Mouse (Mus musculus) heart, adult 8-10 months (tissue): ENCODE measurements around the gene Slc25a17. TPM values are rescaled to one million over a fixed set of nuclear protein-coding genes. Genes with fewer than 3 reads are reported as not detected.

ENCODE experiments used
- DNase-seq: peaks from one replicate; pipeline ENCODE4 v3.0.0; 2022; ENCODE audit warnings: low spot score
- total RNA-seq, 4 experiments: library from RNA; stranded (reverse); gene quantifications; 2 replicates each; pipeline ENCODE4 v1.2.4; 2022

Slc25a17 gene
- 10 to 100 TPM; 11.7 to 13.5 (median 12.8) TPM for total RNA-seq

GRCm38 (mm10) chr15:81360345-81361021 lies at the start of gene Slc25a17:
TSS of gene Slc25a17 (minus strand) at chr15:81360812.
- peak; percentile 97 for DNase-seq

GRCm38 (mm10) chr15:81408199-81408598 lies 47.6 kb upstream of the Slc25a17 start, which contains the start of gene Dnajb7:
TSS of gene Dnajb7 (minus strand) at chr15:81408299.
- DNase-seq: no peak

- no peak for DNase-seq
Measured at GRCm38 (mm10) chr15:81405008-81405407, 44.4 kb upstream of the Slc25a17 start.

- DNase-seq: peak; percentile 98
Measured at GRCm38 (mm10) chr15:81399638-81400315, 39.2 kb upstream of the Slc25a17 start, which contains the start of the genes St13 and Xpnpep3. TSS of gene St13 (minus strand) at chr15:81400077. TSS of gene Xpnpep3 (plus strand) at chr15:81400138.

- no peak for DNase-seq
Measured at GRCm38 (mm10) chr15:81399297-81399637, 38.7 kb upstream of the Slc25a17 start.

GRCm38 (mm10) chr15:81398189-81398588 lies 37.6 kb upstream of the Slc25a17 start:
- DNase-seq: no peak

GRCm38 (mm10) chr15:81394211-81394915 lies 33.8 kb upstream of the Slc25a17 start:
- no peak for DNase-seq

GRCm38 (mm10) chr15:81392997-81393396 lies 32.4 kb upstream of the Slc25a17 start:
- DNase-seq: peak; percentile 27

- DNase-seq: no peak
Measured at GRCm38 (mm10) chr15:81386327-81386726, 25.7 kb upstream of the Slc25a17 start.

GRCm38 (mm10) chr15:81378845-81379244 lies 18.2 kb upstream of the Slc25a17 start:
- DNase-seq: no peak

- no peak for DNase-seq
Measured at GRCm38 (mm10) chr15:81374621-81375020, 14.0 kb upstream of the Slc25a17 start.

GRCm38 (mm10) chr15:81370356-81370755 lies 9.7 kb upstream of the Slc25a17 start:
- no peak for DNase-seq

- no peak for DNase-seq
Measured at GRCm38 (mm10) chr15:81368601-81369000, 8.0 kb upstream of the Slc25a17 start.

GRCm38 (mm10) chr15:81366241-81366640 lies 5.6 kb upstream of the Slc25a17 start:
- no peak for DNase-seq

GRCm38 (mm10) chr15:81365246-81365645 lies 4.6 kb upstream of the Slc25a17 start:
- no peak for DNase-seq

GRCm38 (mm10) chr15:81364271-81364670 lies 3.7 kb upstream of the Slc25a17 start:
- DNase-seq: no peak

- DNase-seq: no peak
Measured at GRCm38 (mm10) chr15:81362501-81362900, 1.9 kb upstream of the Slc25a17 start.

- no peak for DNase-seq
Measured at GRCm38 (mm10) chr15:81361417-81362015, 904 bp upstream of the Slc25a17 start.

GRCm38 (mm10) chr15:81361022-81361404 lies 401 bp upstream of the Slc25a17 start:
- DNase-seq: no peak

- no peak for DNase-seq
Measured at GRCm38 (mm10) chr15:81359421-81359820, 1.2 kb downstream of the Slc25a17 start.

GRCm38 (mm10) chr15:81358943-81359342 lies 1.7 kb downstream of the Slc25a17 start:
- DNase-seq: no peak

- DNase-seq: no peak
Measured at GRCm38 (mm10) chr15:81356946-81357345, 3.7 kb downstream of the Slc25a17 start.
